Mouse (Mus musculus) gastrocnemius, postnatal 25 days (tissue): ENCODE measurements at regions not wholly inside any gene's neighbourhood (a gene's known extent, or its start where the extent isn't known, plus 50 kb on each side); places are given as distances from the start of the nearest gene placed in this dataset.
A peak's percentile ranks its signal among the peaks of the same experiment; 100 is the strongest.

Source experiments
- DNase-seq: peaks from one replicate; pipeline ENCODE4 v3.0.0; 2022

DNA sequence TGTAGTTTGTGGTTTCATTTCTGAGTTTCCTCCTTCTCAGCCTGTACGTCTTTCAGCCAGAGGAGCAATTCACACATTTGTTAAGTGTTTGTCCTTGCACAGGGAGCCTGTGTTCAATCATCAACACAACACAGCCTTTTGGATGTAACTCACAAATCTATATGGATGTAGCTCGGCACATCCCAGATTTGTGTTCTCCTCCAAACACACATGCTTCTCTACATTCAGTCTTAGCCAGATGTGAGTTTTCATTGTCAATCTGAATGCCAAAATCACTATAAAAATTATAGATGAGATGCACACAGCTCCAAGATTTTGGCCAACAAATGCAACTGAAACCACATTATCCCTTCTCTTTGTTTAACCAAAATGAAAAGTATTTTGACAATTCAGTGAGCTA is 380.9 kb downstream of the Gm9195 start:
- DNase-seq = no peak

DNA sequence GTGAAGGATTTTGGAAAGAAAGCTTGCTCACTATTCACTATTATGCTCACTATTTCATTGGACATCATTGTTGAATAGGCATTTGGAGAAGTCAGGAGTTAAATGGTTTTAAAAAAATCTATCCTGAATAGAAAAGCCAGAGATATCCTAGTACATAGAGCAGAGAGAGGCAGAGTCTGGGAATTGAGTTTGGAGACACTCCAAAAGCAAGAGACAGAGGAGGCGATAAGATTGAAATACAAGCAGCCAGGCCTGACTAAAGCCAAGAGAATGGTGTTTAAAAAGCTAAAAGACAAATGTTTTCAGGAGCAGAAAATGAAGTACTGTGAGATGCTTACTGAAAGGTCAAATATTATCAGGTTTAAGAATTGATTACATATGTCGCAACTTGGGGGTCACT is 400.1 kb downstream of the Gm9195 start:
- DNase-seq = no peak

DNA sequence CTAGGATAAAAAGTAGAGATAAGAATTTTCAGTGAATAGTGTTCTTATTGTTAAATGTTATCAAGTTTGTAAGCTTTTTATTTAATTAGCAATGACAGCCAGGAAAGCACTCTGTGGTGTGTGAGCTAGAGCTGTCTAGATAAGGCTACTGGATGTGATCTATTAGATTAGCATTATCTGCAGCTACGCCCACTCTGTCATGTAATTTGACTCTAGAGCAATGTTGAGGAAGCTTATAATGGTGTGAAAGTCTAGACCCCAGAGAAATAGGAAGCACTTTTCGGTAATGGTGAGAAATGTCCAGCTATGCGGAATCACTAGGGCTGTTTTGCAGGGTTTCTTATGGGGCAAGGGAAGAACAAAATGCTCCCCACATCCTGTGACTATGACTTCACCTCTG is 410.2 kb downstream of the Gm9195 start:
- no peak for DNase-seq

DNA sequence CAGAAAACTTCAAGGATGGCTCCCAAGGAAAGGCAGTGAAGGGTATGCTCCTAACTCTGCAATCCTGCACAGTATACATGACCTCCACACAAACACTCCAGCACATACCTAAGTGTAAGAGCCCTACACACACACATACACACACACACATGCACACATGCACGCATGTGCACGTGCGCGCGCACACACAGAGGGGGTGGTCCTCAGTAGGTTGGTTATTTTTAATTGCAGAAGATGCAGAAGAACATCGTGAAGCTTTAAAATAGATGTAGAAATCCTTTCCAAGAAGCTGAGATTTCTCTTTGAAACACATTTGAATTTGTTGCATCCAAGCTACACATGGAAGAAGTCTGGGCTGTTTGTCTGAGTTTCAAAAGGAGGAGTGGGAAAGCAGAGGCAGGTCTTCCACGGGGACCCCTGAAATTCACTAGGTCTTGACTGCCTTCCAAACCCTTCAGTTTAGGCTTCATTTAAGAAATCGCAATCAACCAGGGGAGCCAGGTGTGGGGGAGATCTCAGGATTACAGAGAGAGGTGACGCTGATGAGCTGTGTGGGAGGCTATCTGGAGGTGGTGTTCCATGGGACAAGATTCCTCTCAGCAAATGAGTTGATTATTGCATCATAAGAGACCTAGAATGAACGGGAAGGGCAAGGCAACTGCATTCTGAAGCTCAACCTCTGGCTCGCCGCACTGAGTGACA is 427.4 kb downstream of the Gm9195 start:
- no peak for DNase-seq

DNA sequence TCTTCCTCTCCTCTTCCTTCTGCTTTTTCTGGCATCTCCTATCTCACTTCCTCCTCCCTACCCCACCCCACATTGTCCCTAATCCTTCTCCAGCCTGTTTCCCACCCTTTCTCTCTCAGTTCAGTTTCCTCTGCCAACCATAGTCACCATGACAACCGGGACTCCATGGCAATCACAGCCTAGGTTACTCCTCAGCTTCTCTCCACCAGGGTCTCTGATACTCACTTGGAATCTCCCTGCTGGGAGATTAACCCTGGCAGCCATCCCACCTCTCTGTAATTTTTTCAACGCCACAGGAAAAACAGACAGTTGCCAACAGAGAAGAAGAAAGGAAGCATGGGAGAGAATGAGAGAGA is 448.8 kb downstream of the Gm9195 start:
- no peak for DNase-seq

DNA sequence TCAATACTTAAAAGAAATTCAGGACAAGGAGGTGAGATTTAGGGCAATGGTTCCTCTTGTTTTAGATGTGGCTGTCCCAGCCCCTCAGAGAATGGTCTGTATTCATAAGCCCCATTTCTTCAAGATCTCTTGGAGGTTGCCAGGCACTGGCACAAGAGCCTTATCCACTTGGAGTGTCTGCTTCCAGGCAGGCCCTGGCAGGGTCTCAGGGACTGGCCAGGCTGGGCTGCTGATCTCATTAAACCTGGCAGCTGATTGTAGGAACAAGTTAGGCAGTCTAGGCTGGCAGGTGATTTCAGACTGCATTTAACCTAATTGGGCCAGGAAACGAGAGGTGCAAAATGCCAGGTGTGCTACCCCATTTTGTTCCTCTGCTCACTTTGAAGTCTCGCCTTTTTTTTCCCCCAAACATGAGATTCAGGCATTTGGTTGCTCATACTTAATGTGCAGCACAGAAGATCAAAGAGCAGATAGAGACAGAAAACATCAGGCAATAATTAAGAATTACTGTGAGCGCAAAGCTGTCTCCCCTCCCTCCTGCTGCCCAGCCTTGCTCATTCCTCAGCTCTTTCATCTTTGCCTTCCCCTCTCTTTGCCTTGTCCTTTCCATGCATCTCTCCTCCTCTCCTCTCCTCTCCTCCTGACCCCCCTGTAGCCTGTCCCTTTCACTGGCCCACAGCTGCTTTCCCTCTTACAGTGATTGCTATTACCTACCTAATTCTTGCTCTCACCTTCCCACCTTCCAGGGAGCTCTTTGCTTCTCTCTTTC is 449.3 kb downstream of the Gm9195 start:
- peak; percentile 8 for DNase-seq

DNA sequence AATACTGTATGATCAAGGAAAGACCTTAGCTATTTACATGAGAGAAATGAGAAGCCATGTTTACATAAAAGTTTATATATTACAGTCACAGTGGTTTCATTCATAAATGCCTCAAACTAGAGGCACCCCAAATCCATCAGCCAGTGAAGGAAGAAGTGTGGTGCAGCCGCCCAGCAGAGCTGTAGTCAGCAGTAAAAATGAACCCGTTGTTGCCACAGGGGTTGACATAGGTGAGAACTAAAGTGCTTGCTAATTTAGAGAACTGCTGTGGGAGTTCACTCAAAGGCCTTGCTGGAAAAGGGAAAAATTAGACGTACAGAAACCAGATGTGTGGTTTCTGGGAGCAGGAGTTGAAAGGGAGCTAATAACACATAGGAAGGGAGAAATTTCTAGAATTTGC is 461.2 kb downstream of the Gm9195 start:
- DNase-seq = no peak

DNA sequence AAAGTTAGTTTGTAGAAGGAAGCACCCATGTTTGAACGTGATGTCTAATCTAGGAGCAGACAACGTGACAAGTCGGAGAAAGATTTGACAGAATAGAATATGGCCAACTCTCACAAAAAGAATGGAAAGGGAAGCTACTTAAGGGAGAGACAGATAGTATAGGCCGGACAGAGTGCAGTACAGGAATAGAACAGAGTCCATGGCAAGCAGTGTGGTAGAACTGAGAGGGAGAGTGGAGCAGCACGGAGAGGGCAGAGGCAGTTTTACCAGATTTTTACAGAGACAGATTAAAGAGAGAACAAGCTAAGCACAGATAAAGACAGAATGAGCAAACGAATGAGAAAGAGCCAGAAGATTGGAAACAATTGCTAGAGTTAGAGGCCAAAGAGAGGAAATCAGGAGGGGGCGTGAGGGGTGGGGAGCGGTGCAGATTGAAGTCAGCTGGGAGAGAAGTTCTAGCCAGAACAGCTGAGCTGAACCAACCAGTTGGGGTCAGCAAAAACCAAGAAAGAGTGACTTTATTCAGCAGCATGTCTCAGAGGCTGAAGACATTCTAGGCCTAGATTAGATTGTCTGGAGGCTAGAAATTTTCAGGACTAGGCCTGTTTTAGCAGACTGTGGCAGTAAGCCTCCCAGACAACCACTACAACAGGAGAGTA is 464.1 kb downstream of the Gm9195 start:
- no peak for DNase-seq

DNA sequence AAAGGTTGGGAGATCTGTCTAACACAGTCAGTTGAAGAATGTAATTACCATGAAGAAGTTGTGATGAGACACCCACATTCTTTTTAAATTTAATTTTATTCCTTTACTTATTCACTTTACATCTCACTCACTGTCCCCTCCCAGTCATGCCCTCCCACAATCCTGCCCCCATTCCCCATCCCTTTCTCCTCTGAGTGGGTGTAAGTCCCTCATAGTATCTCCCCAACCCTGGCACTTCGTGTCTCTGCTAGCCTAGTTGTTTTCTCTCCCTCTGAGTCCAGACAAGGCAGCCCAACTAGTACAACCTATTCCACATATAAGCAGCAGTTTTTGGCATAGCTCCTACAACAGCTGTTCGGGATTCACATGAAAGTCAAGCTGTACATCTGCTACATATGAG is 487.3 kb downstream of the Gm9195 start:
- no peak for DNase-seq

DNA sequence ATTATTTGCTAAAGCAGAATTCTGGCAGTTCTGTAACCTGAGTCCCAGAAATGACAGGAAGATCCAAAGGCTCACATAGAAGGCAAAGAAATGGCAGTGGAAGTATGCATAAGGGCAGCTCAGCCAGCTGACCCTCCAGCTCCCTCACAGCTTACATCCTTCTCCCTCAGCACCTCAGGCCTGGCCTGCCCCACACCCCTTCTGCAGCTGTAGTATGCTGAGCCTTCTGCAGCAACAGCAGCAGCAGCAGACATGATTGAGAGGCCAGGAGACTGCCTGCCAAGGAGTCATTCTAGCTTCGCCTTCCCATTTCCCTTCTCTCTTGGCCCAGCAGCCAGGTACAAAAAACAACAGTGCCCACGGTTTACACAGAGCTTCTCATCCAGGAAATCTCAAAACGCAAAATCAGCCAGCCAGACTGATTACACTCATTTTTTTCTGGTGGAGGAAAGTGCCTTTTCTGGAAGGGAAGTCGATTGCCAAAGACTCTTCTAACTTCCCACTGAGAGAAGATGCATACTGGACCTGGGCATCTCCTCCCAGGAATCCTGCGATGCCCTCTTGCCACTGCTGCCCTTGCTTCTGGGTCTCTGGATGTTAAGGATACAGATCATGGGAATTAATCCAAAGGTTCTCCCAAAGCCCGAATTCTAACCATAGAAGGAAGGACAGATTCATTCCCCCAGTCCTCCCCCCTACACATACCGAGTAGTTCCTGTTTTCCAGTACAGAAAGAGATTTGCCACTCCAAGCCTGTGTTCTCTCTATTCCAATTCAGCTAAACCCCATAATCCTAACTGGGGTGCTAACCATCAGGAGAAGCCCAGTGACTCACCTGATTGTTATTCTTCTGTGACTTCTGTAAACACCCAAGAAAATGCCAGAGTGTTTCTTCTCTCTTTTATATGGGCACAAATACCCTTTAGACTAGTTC is 489.2 kb downstream of the Gm9195 start:
- no peak for DNase-seq

DNA sequence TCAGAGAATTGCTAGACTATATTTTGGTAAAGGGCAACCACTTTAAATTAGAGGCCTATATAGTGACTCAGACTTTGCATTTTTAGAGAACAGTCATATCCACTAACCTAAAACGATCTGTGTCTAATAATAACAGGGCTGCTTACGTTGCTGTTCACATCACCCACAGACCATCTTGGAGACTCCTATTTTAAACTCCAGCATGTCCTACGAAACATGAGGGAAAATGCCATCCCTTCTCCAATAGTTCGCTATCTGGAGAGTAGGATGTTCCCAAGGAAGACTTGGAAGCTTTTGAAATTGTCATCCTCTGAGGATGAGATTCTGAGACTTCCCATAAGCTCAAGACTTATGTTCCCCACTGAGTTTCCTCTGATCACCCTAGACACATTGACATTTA is 518.6 kb downstream of the Gm9195 start:
- no peak for DNase-seq

DNA sequence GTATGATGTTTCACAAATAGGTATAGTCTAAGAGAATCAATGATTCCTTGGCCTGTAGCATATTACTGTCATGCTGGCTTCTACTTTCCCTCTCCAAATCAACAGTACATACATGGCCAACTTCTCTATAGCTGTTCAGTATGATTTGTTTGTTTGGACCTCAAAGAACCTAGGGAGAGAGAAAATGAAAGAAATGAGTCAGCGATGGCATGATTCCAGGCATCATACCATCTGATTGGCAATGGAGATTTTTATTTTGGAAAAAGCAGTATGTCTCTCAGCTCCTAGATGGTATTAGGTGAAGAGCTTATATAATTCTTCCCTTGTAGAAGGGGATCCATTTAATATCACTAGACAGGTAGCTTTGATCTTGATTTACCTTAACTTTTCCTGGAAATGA is 519.1 kb downstream of the Gm9195 start:
- DNase-seq = no peak

DNA sequence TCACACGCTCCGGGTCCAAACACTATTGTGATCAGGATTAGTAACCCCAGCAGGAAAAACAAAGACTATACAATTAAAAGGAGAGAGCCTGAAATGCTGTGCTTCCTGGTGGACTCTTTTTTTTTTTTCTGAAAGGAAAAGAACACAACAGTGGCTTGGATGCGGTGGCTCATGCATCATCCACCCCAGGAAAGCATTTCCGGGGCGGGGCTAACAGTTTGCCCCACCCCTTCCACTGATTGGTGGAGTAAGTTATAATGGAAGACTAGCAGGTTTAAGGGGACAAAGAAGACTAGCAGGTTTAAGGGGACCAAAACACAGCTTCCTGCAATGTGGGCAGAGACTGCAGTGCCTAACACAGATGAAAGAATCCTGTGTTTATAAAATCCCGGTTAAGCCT is 524.0 kb downstream of the Gm9195 start:
- DNase-seq = no peak

DNA sequence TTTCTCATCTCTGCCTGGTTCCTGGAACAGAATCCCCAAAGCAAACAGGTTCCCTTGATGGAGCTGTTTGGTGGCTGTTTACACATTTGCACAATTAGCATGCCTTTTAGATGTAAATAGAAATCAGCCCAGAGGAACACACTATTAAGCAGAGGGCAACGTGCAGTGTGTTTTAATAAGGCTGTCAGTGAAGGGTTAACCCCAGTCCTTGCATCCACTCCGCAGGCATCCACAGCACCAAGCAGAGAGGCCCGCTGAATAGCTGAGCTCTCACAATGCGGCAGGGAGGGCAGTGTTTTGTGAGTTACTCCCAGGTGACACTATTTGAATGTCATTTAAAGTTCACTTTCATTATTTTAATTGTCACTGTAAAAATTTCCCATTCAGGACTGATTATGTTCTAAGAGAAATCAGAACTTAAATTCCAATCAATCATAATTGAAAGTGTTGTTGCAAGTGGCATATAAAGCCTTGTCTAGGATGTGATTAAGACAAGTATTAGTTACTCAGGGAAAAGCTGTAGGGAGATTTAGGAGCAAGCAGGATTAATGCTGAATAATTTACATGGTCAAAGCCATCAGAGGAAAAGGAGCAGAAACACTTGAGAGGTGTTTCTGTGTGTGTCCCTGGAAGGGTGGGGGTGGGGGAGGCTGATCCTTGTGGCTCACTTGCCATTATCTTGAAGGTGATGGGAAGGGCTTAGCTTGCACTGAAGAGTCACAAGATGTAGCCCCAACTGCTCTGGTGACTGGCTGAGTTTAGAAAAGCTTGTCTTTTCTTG is 528.1 kb downstream of the Gm9195 start:
- no peak for DNase-seq

DNA sequence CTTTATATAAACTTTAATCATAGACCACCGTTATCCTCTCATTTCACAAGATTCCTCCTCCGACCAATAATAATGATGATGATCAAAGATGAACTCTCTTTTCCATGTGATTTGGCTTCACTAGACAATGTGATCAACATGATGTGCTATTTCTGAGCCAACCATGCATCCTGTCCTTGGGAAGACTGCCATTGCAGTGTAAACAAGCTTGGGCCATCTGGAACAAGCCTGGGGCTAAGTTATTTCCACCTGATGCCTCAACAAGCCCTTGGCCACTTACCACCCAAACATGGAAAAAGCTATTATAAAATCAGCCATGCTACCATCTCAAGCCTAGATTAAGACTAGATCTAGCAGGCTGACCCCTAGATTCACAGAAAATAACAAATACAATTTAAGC is 542.9 kb downstream of the Gm9195 start:
- DNase-seq = no peak

DNA sequence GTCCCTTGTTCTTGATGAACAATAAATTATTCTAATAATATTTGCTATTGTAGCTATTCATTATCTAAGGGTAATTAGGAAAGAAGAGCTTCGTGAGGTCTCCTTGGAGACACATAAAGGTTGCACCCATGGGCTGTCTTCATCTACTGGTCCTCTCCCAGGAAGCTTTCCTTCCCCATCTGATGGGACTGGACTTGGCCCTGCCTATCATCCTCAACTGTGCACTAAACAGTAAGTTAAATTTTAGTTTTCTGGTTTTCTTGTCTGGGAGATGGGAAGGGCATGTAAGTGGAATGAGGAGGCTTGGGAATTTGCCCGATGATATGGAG is 554.5 kb downstream of the Gm9195 start:
- DNase-seq = no peak

DNA sequence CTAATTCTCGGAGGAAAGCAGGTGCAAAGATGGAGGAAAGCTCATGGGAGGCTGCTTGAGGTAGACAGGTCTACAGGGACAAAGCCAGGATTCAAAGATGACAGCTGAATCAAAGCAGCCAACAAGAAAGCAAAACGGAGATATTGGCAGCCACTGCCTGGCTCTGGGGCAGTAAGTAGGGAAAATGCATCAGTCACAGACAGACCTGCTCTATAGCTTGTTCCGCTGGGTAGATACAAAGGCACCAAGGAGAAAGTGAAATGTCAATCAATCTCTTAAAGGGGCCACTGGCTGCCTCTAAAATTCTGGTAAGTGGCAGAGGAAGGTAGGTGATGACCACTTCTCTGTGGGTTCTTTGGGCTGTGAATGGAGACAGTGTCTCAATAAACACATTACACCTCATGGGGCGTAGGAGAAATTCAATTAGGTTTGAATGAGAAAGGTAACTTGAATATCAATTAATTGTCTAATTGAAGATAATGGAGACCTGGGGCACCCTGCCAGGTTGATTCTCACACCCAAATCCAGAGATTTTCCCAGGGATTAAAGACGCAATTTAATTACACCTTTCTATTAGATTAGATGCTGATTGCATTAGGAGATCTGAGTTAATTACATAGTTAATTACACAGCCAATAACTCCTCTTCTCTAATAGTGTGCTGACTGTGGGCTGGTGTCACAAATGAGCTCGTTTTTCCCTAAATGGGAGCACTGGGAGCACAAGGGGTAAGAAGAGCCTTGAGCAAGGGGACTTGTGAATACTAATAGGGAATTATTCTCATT is 555.1 kb downstream of the Gm9195 start:
- DNase-seq = no peak

DNA sequence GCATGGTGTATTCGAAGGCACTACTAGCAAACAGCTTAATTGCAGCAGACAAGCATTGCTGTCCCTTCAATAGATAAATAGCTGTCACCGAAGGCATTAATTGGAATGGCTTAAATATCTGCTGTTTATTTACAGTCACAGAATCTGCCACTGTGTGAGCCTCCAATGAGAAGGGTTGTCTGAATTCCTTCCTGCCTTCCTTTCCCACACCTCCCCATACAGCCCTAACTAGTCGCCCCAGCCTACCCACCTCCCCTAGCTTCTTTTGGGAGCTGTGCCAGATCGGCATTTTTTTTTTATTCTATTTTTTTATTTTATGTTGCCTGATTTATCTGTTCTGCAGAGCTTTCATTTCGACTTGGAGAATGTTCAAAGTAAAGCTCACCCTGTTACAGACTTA is 575.7 kb downstream of the Gm9195 start:
- no peak for DNase-seq

DNA sequence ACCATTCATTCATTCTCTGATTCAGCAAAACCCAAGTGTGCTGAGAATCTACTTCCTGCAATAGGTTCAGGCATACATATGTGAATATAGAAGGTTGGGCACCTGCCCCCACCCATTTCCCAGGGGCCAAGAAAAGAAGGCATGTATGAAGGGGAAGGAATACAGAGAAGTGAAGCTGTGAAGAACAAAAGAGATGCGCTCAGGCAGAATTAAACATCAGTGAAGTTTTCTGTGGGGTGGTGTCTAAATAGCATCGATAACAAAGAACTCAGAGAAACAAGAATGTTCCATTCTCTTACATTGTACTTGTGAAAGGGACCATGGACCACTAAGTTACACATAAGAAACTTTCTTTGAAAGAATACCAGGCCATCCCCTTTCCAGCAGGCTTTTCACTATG is 580.7 kb downstream of the Gm9195 start:
- no peak for DNase-seq

DNA sequence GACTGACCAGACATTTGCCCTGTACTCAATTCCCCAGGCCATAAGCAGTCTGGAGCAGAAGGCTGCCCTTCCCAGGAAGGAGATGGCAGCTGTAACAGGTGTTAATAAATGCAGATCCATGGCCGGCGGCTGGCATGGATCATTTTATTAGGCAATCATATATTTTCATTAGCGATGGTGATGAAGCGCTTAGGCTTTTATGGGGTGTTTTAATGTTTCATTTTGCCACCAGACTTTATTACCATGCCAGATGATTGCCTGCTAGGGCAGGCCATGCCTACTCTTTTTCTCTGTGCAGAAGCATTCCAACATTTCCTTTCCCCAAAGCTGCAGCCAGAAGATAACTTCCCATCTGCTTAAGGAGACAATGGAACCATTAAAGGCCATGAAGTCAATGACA is 596.2 kb downstream of the Gm9195 start:
- no peak for DNase-seq

DNA sequence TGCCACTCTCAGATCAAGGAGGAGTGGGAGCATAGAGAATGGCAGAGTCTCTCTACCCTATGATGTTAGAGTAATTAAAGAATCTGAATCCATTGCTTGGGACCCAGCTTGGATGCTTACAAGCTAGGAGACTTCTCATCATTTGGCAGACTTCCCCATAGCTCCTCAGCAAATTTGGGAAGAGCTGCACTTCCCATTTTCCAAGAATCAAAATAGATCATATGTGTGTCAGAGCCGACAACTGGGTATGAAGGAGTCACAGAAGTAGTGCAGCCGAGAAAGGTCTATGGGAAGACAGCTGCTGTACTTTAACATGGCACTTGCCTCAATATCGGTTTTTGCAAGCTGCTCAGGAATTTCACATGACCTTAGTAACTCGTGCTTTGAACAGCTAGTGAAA is 596.8 kb downstream of the Gm9195 start:
- DNase-seq = no peak
